Mouse (Mus musculus): ENCODE results near the gene E030018B13Rik. TPM values are rescaled to one million over a fixed set of nuclear protein-coding genes. Genes with fewer than 3 reads are reported as not detected.

Gene E030018B13Rik
- polyA plus RNA-seq, 1 experiment from 2014 or later, result 0.14 TPM

- WGBS (ENCODE audit: insufficient replicate concordance), result 29% methylated on average over 3 of the region's 3 CpGs
- no peaks in the 10 kb centered on the region for H3K9me3 ChIP-seq (ENCODE audit: low read length)
- no peak overlapping the region for H3K27ac ChIP-seq (ENCODE audit: low read depth)
- H3K4me2 ChIP-seq (ENCODE audit: low read depth, low read length), result no peak overlapping the region
- ATAC-seq, result no peak
- H3K9ac ChIP-seq (replicated peaks), result no peak overlapping the region
- DNase-seq, result no peak
- peaks cover 76% of the 10 kb centered on the region for H3K4me1 ChIP-seq (ENCODE audit: insufficient read depth)
- H3K27me3 ChIP-seq (ENCODE audit: insufficient read depth, low read length), result no peaks in the 10 kb centered on the region
- no peak for TF ChIP-seq EP300 (IDR thresholded peaks at IDR 0.05; ENCODE audit: low read depth)
- TF ChIP-seq CTCF (IDR thresholded peaks at IDR 0.05; ENCODE audit: low read depth), result no peak
- H3K4me3 ChIP-seq (ENCODE audit: low read depth, low read length), result no peak overlapping the region
- H3K36me3 ChIP-seq (replicated peaks; ENCODE audit: insufficient read depth, low read length), result no peaks in the 10 kb centered on the region; the same call in 1 of the 2 replicates
Observed at GRCm38 (mm10) chr7:63930132-63930531, 13.5 kb downstream of the E030018B13Rik start.

- H3K4me2 ChIP-seq (ENCODE audit: low read depth, low read length), result no peak overlapping the region
- ATAC-seq (no peak), DNase-seq (no peak)
- no peaks in the 10 kb centered on the region; the same call in 1 of the 2 replicates for H3K36me3 ChIP-seq (replicated peaks; ENCODE audit: insufficient read depth, low read length)
- no peak overlapping the region for H3K27ac ChIP-seq (ENCODE audit: low read depth)
- H3K4me3 ChIP-seq (ENCODE audit: low read depth, low read length), result no peak overlapping the region
- H3K4me1 ChIP-seq (ENCODE audit: insufficient read depth), result peaks cover 76% of the 10 kb centered on the region
- WGBS (ENCODE audit: insufficient replicate concordance), result 89% methylated on average over 5 of the region's 5 CpGs
- no peaks in the 10 kb centered on the region for H3K27me3 ChIP-seq (ENCODE audit: insufficient read depth, low read length)
- no peaks in the 10 kb centered on the region for H3K9me3 ChIP-seq (ENCODE audit: low read length)
- no peak for TF ChIP-seq EP300 (IDR thresholded peaks at IDR 0.05; ENCODE audit: low read depth)
- no peak for TF ChIP-seq CTCF (IDR thresholded peaks at IDR 0.05; ENCODE audit: low read depth)
- H3K9ac ChIP-seq (replicated peaks), result no peak overlapping the region
Observed at GRCm38 (mm10) chr7:63930766-63931165, 14.1 kb downstream of the E030018B13Rik start.

GRCm38 (mm10) chr7:63932461-63932860 lies 15.8 kb downstream of the E030018B13Rik start:
- peaks cover 63% of the 10 kb centered on the region for H3K4me1 ChIP-seq (ENCODE audit: insufficient read depth)
- no peaks in the 10 kb centered on the region for H3K27me3 ChIP-seq (ENCODE audit: insufficient read depth, low read length)
- no peak overlapping the region for H3K9ac ChIP-seq (replicated peaks)
- DNase-seq (no peak), ATAC-seq (no peak)
- peak overlapping the region; percentile 19; the same call in 1 of the 2 replicates for H3K4me2 ChIP-seq (ENCODE audit: low read depth, low read length)
- H3K9me3 ChIP-seq (ENCODE audit: low read length), result no peaks in the 10 kb centered on the region
- no peak overlapping the region for H3K27ac ChIP-seq (ENCODE audit: low read depth)
- TF ChIP-seq CTCF (IDR thresholded peaks at IDR 0.05; ENCODE audit: low read depth), result no peak
- no peak for TF ChIP-seq EP300 (IDR thresholded peaks at IDR 0.05; ENCODE audit: low read depth)
- 61% methylated on average over 3 of the region's 3 CpGs for WGBS (ENCODE audit: insufficient replicate concordance)
- no peak overlapping the region for H3K4me3 ChIP-seq (ENCODE audit: low read depth, low read length)
- H3K36me3 ChIP-seq (replicated peaks; ENCODE audit: insufficient read depth, low read length), result no peaks in the 10 kb centered on the region; the same call in 1 of the 2 replicates

- peak overlapping the region; percentile 78 for H3K27ac ChIP-seq (ENCODE audit: low read depth)
- peak overlapping the region; percentile 0; the same call in 1 of the 2 replicates for H3K9ac ChIP-seq (replicated peaks)
- no peak for ATAC-seq
- 42% methylated on average over 6 of the region's 6 CpGs for WGBS (ENCODE audit: insufficient replicate concordance)
- no peaks in the 10 kb centered on the region; the same call in 1 of the 2 replicates for H3K36me3 ChIP-seq (replicated peaks; ENCODE audit: insufficient read depth, low read length)
- no peaks in the 10 kb centered on the region for H3K9me3 ChIP-seq (ENCODE audit: low read length)
- peak overlapping the region; percentile 18 for H3K4me3 ChIP-seq (ENCODE audit: low read depth, low read length)
- no peak for DNase-seq
- no peaks in the 10 kb centered on the region for H3K27me3 ChIP-seq (ENCODE audit: insufficient read depth, low read length)
- TF ChIP-seq EP300 (IDR thresholded peaks at IDR 0.05; ENCODE audit: low read depth), result peak; percentile 76
- no peak for TF ChIP-seq CTCF (IDR thresholded peaks at IDR 0.05; ENCODE audit: low read depth)
- peaks cover 54% of the 10 kb centered on the region for H3K4me1 ChIP-seq (ENCODE audit: insufficient read depth)
- H3K4me2 ChIP-seq (ENCODE audit: low read depth, low read length), result peak overlapping the region; percentile 98
Observed at GRCm38 (mm10) chr7:63933905-63934304, 17.2 kb downstream of the E030018B13Rik start.

GRCm38 (mm10) chr7:63934530-63934929 lies 17.9 kb downstream of the E030018B13Rik start:
- Histone ChIP-seq H3K36me3 (replicated peaks; ENCODE audit: insufficient read depth, low read length) (no peaks in the 10 kb centered on the region; the same call in 1 of the 2 replicates), H3K27ac (ENCODE audit: low read depth) (peak overlapping the region; percentile 78), H3K4me1 (ENCODE audit: insufficient read depth) (peaks cover 48% of the 10 kb centered on the region), H3K4me3 (ENCODE audit: low read depth, low read length) (peak overlapping the region; percentile 88), H3K4me2 (ENCODE audit: low read depth, low read length) (peak overlapping the region; percentile 98), H3K9me3 (ENCODE audit: low read length) (no peaks in the 10 kb centered on the region), H3K9ac (replicated peaks) (peak overlapping the region; percentile 97), H3K27me3 (ENCODE audit: insufficient read depth, low read length) (no peaks in the 10 kb centered on the region)
- DNase-seq, result no peak
- ATAC-seq, result no peak
- 60% methylated on average over 1 of the region's 1 CpGs for WGBS (ENCODE audit: insufficient replicate concordance)
- TF ChIP-seq CTCF (IDR thresholded peaks at IDR 0.05; ENCODE audit: low read depth) (no peak), EP300 (IDR thresholded peaks at IDR 0.05; ENCODE audit: low read depth) (no peak)

- peak overlapping the region; percentile 97 for H3K9ac ChIP-seq (replicated peaks)
- peaks cover 51% of the 10 kb centered on the region for H3K4me1 ChIP-seq (ENCODE audit: insufficient read depth)
- no peaks in the 10 kb centered on the region for H3K9me3 ChIP-seq (ENCODE audit: low read length)
- peak overlapping the region; percentile 96 for H3K27ac ChIP-seq (ENCODE audit: low read depth)
- DNase-seq, result no peak
- peak overlapping the region; percentile 98 for H3K4me2 ChIP-seq (ENCODE audit: low read depth, low read length)
- WGBS (ENCODE audit: insufficient replicate concordance), result 38% methylated on average over 8 of the region's 8 CpGs
- no peaks in the 10 kb centered on the region for H3K27me3 ChIP-seq (ENCODE audit: insufficient read depth, low read length)
- no peaks in the 10 kb centered on the region; the same call in 1 of the 2 replicates for H3K36me3 ChIP-seq (replicated peaks; ENCODE audit: insufficient read depth, low read length)
- TF ChIP-seq EP300 (IDR thresholded peaks at IDR 0.05; ENCODE audit: low read depth), result no peak
- no peak for TF ChIP-seq CTCF (IDR thresholded peaks at IDR 0.05; ENCODE audit: low read depth)
- H3K4me3 ChIP-seq (ENCODE audit: low read depth, low read length), result peak overlapping the region; percentile 88
- no peak for ATAC-seq
Observed at GRCm38 (mm10) chr7:63935809-63936187, 19.1 kb downstream of the E030018B13Rik start.

All from liver, postnatal 0 days (tissue).